Mouse (Mus musculus) cerebellum, adult 9-10 months (tissue): Measurements from ENCODE around the gene Sord.

Experiments
- DNase-seq: peaks from one replicate; pipeline ENCODE4 v3.0.0; 2022

Sord gene

DNA sequence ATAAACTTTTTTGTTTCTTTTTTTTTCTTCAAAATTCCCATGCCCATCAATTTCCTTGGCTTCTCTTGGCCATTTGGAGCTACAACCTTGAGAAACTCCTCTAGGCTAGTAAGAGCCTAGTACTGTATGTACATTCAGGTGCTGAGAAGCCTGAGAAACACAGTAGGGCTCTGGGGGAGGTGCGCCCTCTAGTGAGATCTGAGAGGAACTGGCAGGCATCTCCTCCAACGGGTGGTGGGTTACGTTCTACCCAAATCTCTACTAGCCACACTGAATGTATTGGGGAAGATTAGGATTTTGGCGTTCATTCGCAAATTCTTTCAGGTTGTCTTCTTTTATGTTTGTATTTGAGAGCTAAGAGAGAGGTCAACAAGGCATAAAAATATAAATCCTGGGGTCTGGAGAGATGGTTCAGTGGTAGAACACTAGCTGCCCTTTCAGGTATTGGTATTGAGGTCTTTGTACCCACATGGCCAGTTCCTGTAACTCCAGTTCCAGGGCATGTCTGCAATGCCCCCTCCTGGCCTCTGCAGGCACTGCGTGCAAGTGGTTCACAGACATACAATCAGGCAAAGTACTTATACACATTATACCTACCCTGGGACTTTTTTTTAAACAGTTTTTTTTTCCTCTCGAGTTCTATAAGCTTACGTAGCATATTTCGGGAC is 68.2 kb downstream of the Sord start:
- DNase-seq = peak; percentile 63

DNA sequence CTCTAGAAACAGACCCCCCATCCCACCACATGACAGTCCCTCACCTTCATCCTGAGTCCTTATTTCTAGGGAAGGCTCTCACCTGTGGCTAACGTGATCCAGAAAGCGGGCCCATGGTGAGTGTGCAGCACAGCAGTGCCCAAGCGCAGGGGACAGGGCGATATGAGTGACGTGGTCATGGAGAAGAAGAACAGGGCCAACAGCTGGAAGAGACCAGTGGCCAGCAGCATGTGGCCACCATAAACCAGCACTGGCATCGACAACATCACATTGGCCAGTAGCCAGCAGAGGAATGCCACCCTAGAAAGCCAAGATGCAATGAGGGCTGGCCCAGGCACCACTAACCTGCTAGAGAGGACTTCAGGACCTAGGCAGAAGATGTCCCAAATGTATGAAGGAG is 70.0 kb downstream of the Sord start:
- no peak for DNase-seq

DNA sequence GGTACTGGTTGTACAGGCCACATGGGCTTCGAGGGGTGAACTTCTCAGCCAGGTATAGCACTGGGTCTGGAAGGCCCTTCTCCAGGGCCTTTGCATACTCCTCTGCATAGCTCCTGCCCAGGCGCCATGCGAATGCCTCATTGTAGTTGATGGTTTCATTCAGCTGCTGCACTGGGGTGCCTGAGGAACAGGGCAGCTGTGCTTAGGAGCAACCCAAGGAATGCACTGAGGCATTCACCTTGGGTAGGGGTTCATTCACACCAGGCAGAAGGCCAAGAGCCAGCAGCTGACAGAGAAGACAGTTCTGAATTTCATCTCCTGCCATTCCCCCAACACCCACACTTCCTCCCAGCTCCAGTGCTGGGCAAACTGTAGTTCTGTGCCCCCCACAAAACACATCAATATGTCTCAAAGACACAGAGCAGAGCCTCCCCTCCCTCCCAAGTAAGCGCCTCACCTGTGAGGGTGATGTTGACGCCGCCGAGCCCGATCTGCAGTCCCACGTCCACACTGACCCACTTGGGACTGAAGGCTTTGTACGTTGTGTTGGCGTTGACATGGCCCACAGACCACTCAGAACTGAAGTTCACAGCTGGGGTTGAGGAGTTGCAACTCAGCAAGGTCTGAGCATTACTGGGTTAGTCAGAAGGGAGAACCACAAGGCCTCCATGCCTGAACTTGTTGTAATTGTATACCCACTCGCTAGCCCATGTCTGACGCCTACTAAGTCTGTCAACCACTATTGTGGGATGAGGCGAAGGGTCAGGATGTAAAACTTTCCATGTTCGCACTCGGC is 70.7 kb downstream of the Sord start:
- no peak for DNase-seq

DNA sequence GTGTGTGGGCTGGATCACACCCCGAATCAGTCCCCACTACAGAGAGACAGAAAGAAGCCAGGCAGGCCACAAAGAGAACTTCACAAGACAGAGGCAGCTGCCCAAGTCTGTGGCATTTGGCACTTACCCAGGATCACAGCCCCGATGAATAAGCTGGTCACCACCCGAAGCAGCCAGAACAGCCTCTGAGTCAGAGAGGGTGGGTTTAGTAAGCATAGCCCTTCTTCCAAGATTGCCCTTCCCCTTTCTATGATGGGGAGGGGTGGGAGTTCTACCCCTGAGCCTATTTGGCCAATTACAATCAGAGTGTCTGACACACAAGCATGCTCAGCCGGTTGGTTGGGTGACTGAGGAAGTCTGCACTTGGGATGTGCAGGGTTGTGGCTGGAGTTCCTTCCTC is 71.6 kb downstream of the Sord start:
- DNase-seq = no peak

DNA sequence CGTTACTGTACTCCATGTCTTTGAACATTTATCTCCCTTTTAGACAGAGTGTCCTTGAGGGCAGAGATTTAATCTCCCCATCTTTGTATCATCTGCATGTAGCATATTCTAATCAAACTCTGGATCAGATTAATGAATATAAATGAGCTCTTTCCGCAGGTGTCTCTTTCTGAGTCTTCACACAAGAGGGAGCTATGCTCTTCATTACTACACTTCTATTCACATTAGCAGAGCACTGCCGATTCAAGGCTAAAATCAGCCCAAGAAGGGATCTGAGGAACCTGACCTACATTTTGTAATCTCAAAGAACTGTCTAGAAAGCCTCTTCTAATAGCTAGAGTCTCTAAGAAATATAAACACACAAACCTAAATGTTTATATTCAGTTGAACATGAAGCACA is 75.1 kb downstream of the Sord start:
- no peak for DNase-seq

DNA sequence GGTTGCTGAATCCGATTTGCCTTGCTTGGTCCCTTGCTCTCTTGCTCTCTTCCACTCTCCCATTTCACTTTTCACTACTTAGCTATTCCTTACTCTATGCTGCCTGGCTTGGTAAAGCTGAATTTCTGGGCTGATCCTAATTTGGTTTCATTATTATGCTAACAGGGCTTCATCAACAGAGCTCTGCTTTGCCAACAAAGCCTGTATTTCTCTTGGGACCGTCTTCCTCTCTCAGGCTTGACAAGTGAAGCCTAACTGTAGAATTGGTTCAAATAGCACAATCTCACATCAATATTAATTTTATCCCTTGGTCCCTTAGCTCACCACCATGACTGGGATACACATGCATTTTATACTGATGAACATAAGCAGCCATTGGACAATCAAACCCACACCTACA is 77.0 kb downstream of the Sord start:
- DNase-seq = no peak

DNA sequence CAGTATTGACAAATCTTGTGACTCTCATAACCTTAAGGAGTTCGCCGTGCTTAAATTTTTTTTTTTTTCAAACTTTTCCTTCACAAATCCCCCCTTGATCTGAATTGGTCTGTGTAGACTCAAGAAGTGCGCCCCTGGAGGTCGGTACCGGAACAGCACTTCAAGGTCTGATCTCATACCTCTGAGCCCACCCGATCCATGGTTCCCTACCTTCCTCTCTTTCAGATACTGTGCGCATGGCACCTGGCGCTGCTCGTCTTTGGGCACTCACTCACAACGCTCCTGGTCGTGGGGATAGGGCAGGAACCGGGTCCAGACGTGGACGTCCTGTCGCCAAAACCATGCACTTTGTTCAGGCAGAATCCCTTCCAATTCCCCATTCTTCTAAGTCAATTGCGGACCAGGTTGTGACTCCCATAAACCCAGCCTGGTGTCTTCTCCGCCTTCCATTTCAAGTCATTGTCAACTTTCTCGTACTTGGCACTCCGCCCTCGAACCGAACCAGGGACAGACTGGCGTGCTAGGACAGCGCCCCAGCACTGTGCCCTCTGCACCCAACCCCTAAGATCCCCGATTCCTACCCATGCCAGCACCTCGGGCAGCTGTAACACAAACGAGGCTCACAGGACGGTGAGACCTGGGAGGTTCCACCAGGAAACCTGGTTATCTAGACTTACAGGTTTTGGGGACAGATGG is 78.3 kb downstream of the Sord start:
- peak; percentile 68 for DNase-seq

DNA sequence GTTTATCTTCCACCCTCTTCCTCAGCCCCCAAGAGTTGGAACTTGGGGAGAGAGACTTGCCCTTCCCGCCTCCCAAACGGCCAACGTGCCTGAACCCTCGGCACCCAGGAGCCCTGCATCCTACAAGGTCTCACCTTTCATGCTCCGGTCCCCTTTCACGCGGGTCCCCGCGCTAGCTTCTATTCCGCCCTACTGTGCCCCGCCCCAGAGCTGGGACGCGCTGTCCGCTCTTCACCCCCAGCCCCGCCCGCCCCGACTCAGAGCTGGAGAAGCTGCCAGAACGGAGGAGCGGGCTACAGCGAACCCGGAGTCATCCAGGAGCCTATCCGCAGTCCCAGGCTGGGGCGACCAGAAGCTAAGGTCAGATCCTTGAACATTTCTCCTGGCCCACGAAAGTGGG is 79.0 kb downstream of the Sord start, which contains the start of gene Duoxa1:
Duoxa1 (minus strand) TSS at position 195 of the 400 bp plus-strand sequence.
- DNase-seq = no peak
